Mouse (Mus musculus): ENCODE measurements at regions not wholly inside any gene's neighbourhood (a gene's known extent, or its start where the extent isn't known, plus 50 kb on each side); places are given as distances from the start of the nearest gene placed in this dataset.
"Not testable (repeated sequence)": the region's sequence is repeated elsewhere in the genome, so short reads cannot be mapped to it uniquely, and the experiment has no call there.

DNA sequence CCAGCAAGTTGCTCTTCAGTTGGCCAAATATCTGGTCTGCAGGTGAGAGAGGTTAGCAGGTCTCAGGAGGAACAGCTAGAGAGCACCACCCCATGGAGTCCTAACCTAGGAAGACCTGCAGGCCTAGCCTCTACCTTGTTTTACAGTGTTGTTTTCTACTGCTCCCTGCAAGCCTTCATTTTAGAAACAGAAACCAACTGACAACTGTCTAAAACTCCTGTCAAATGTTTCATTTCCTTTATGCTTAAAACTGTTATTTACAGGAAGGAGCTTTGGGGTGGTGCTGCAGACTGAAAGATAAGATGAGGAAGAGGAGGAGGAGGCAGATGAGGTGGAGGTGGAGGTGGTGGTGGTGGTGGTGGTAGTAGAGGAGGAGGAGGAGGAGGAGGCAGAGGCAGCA is 96.6 kb upstream of the Selenop start:
- DNase-seq (ENCODE audit: low spot score, missing footprints) (no peak), ATAC-seq (ENCODE audit: low FRiP score) (no peak)
- Histone ChIP-seq H3K36me3 (ENCODE audit: control insufficient read depth, insufficient read depth, low read length) (no peaks in the 10 kb centered on the region), H3K4me1 (ENCODE audit: control insufficient read depth, insufficient read depth, low read length) (no peaks in the 10 kb centered on the region), H3K4me3 (ENCODE audit: low read depth, low read length) (no peak overlapping the region), H3K27ac (ENCODE audit: low read depth, low read length) (no peak overlapping the region), H3K4me2 (no peak overlapping the region), H3K27me3 (ENCODE audit: control insufficient read depth, insufficient read depth, low read length) (no peaks in the 10 kb centered on the region), H3K9ac (ENCODE audit: low read length) (no peak overlapping the region), H3K9me3 (ENCODE audit: control insufficient read depth, low read length) (peaks cover 7% of the 10 kb centered on the region; the same call in 1 of the 2 replicates)

DNA sequence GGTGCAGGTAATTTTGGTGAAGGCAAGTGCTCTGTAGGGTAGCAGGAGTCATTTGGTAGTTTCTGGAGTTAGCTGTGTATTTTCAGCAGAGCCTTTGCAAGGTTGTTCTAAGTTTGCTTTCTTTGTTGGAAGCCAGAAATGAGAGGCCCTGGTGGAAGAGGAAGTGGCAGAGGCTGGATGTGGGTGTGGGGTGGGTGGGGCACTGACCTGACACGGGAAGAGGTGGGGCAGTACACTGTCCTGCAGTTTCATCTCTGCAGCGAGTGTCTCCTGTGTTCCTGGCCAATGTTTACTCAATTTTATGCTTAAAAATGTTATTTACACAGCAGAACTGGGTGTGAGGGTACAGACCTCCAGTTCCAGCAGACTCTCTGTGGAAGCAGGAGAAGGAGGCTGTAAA is 94.3 kb upstream of the Selenop start:
- no peak overlapping the region for H3K27ac ChIP-seq (ENCODE audit: low read depth, low read length)
- ATAC-seq (ENCODE audit: low FRiP score) (no peak), DNase-seq (ENCODE audit: low spot score, missing footprints) (no peak)
- H3K4me1 ChIP-seq (ENCODE audit: control insufficient read depth, insufficient read depth, low read length): no peaks in the 10 kb centered on the region
- 77% methylated on average over 2 of the region's 2 CpGs for WGBS
- H3K9me3 ChIP-seq (ENCODE audit: control insufficient read depth, low read length): peaks cover 7% of the 10 kb centered on the region; the same call in 1 of the 2 replicates
- no peak overlapping the region for H3K9ac ChIP-seq (ENCODE audit: low read length)
- no peak overlapping the region for H3K4me3 ChIP-seq (ENCODE audit: low read depth, low read length)
- no peaks in the 10 kb centered on the region for H3K36me3 ChIP-seq (ENCODE audit: control insufficient read depth, insufficient read depth, low read length)
- H3K4me2 ChIP-seq: no peak overlapping the region
- H3K27me3 ChIP-seq (ENCODE audit: control insufficient read depth, insufficient read depth, low read length): no peaks in the 10 kb centered on the region

DNA sequence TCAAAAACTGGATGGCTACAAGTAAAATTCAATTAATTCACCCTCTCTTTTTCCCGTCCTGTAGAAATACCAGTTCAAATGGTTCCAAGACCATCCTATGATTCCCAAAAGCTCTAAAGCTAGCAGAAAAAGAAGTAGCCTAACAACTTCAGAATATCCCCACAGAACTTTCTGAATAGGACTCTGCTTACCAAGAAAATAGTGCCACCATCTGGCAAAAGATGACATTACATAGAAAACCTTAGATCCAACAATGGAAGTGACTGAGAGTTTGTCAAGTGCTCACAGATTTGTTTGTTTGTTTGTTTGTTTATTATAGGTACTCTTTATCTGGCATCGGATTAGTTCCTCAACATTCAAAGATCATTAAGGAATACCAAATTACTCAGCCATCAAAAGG is 93.5 kb upstream of the Selenop start:
- Histone ChIP-seq H3K36me3 (ENCODE audit: control insufficient read depth, insufficient read depth, low read length) (no peaks in the 10 kb centered on the region), H3K4me3 (ENCODE audit: low read depth, low read length) (no peak overlapping the region), H3K9me3 (ENCODE audit: control insufficient read depth, low read length) (peaks cover 7% of the 10 kb centered on the region; the same call in 1 of the 2 replicates), H3K27ac (ENCODE audit: low read depth, low read length) (no peak overlapping the region), H3K9ac (ENCODE audit: low read length) (no peak overlapping the region), H3K4me1 (ENCODE audit: control insufficient read depth, insufficient read depth, low read length) (no peaks in the 10 kb centered on the region), H3K27me3 (ENCODE audit: control insufficient read depth, insufficient read depth, low read length) (no peaks in the 10 kb centered on the region), H3K4me2 (no peak overlapping the region)
- WGBS: 45% methylated on average over 2 of the region's 2 CpGs
- ATAC-seq (ENCODE audit: low FRiP score) (no peak), DNase-seq (ENCODE audit: low spot score, missing footprints) (no peak)

DNA sequence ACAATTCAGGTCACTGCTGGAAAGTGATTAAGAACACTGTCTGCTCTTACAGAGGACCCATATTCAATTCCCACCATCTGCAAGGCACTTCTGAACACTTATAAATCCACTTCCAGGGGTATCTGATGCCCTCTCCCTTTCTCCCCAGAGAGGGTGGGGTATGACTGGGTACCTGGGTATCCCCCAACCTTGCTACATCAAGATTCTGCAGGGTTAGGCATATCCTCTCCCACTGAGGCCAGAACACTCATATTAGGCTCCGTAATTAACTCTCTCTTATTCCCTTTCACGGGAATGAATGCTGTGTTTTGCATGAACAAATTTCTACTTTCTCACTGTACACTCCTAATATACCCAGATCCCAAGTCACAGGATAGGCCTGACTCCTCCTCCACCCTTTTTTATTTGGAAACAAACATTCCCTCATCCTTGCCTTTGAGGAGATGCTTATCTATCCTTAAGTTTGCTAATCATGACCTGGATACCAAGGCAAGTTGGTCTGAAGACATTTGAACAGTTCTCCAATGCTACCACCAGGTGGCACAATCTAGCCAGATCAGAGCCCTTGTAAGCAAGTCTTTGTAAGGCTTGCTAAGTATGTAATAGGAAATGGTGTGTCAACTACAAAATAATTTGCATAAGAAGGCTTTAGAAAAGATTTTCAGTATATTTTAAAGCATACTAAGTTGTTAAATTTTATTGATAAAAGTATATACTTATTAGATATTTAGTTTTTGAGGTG is 66.3 kb upstream of the Selenop start:
- no peak overlapping the region for H3K27ac ChIP-seq (ENCODE audit: low read depth, low read length)
- H3K4me2 ChIP-seq: no peak overlapping the region
- no peaks in the 10 kb centered on the region for H3K36me3 ChIP-seq (ENCODE audit: control insufficient read depth, insufficient read depth, low read length)
- H3K4me3 ChIP-seq (ENCODE audit: low read depth, low read length): no peak overlapping the region
- peak; percentile 91 for DNase-seq (ENCODE audit: low spot score, missing footprints)
- no peak overlapping the region for H3K9ac ChIP-seq (ENCODE audit: low read length)
- peak; percentile 64; the same call in 1 of the 2 replicates for ATAC-seq (ENCODE audit: low FRiP score)
- H3K27me3 ChIP-seq (ENCODE audit: control insufficient read depth, insufficient read depth, low read length): no peaks in the 10 kb centered on the region
- H3K4me1 ChIP-seq (ENCODE audit: control insufficient read depth, insufficient read depth, low read length): no peaks in the 10 kb centered on the region
- WGBS: 100% methylated on average over 2 of the region's 2 CpGs
- no peaks in the 10 kb centered on the region for H3K9me3 ChIP-seq (ENCODE audit: control insufficient read depth, low read length)

DNA sequence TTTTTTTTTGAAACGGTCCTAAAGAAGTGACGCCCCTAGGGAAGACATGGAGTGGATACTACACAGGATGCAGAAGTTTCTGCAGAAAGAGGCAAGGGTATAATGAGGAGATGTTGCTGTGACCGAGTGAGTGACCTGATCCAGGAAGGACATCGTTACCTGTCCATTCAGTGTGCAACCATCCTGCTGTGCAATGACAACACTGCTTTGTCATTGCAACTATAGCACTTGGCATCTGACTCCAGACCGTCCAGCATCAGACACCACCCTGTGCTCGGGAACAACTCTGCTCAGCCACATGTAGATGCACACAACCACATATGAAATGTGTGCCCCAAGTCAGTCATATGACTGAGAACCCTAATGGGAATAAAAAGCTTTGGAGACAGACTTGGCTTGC is 62.8 kb upstream of the Selenop start:
- Histone ChIP-seq H3K27ac (ENCODE audit: low read depth, low read length) (no peak overlapping the region), H3K36me3 (ENCODE audit: control insufficient read depth, insufficient read depth, low read length) (no peaks in the 10 kb centered on the region), H3K4me2 (no peak overlapping the region), H3K27me3 (ENCODE audit: control insufficient read depth, insufficient read depth, low read length) (no peaks in the 10 kb centered on the region), H3K4me3 (ENCODE audit: low read depth, low read length) (no peak overlapping the region), H3K4me1 (ENCODE audit: control insufficient read depth, insufficient read depth, low read length) (no peaks in the 10 kb centered on the region), H3K9ac (ENCODE audit: low read length) (no peak overlapping the region), H3K9me3 (ENCODE audit: control insufficient read depth, low read length) (no peaks in the 10 kb centered on the region)
- WGBS: 85% methylated on average over 6 of the region's 6 CpGs
- no peak for DNase-seq (ENCODE audit: low spot score, missing footprints)
- no peak for ATAC-seq (ENCODE audit: low FRiP score)

DNA sequence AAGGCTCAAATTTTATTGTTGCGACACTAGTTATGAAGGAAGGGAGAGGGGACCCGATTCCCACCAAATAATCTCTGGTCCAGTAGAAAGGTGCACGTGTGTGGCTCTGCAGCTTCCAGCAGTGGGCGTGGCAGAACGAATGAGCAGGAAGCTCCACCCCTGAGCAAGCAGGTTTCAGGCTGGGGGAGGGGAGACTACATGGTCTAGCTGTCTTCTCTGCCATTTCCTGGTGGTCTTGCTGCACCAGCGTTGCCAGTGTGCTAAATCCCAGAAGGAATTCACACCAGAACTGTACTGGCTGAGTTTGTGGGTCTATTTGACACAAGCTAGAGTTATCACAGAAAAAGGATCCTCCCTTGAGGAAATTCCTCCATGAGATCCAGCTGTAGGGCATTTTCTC is 62.3 kb upstream of the Selenop start:
- not testable (repeated sequence) for H3K27me3 ChIP-seq (ENCODE audit: control insufficient read depth, insufficient read depth, low read length); ATAC-seq (ENCODE audit: low FRiP score); DNase-seq (ENCODE audit: low spot score, missing footprints); H3K9ac ChIP-seq (ENCODE audit: low read length); H3K36me3 ChIP-seq (ENCODE audit: control insufficient read depth, insufficient read depth, low read length); H3K4me3 ChIP-seq (ENCODE audit: low read depth, low read length); H3K9me3 ChIP-seq (ENCODE audit: control insufficient read depth, low read length); H3K27ac ChIP-seq (ENCODE audit: low read depth, low read length); H3K4me2 ChIP-seq; H3K4me1 ChIP-seq (ENCODE audit: control insufficient read depth, insufficient read depth, low read length)
- 75% methylated on average over 6 of the region's 6 CpGs for WGBS

DNA sequence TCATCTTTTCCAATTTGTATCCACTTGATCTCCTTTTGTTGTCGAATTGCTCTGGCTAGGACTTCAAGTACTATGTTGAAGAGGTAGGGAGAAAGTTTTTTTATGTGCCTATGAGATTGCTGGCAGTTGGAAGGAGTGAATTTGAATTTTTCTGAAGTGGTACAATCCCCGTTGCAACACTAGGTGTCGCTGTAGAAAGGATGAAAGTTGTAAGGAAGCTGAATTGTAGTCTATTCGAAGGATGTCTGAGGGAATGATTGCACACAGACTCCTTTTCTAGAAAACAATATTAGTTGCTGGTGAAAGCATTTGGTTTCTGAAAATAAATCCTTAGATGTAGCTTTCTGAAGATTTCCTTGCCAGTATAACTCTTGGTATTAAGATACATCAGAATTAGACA is 54.6 kb upstream of the Selenop start:
- Histone ChIP-seq H3K4me2 (no peak overlapping the region), H3K27ac (ENCODE audit: low read depth, low read length) (no peak overlapping the region), H3K9me3 (ENCODE audit: control insufficient read depth, low read length) (no peaks in the 10 kb centered on the region), H3K9ac (ENCODE audit: low read length) (no peak overlapping the region), H3K27me3 (ENCODE audit: control insufficient read depth, insufficient read depth, low read length) (no peaks in the 10 kb centered on the region), H3K4me3 (ENCODE audit: low read depth, low read length) (no peak overlapping the region), H3K36me3 (ENCODE audit: control insufficient read depth, insufficient read depth, low read length) (no peaks in the 10 kb centered on the region), H3K4me1 (ENCODE audit: control insufficient read depth, insufficient read depth, low read length) (no peaks in the 10 kb centered on the region)
- peak; percentile 93 for DNase-seq (ENCODE audit: low spot score, missing footprints)
- 0 out of 2 replicates have a peak, but pooled peaks have one; percentile 27 for ATAC-seq (ENCODE audit: low FRiP score)
- 9% methylated on average over 4 of the region's 4 CpGs for WGBS

DNA sequence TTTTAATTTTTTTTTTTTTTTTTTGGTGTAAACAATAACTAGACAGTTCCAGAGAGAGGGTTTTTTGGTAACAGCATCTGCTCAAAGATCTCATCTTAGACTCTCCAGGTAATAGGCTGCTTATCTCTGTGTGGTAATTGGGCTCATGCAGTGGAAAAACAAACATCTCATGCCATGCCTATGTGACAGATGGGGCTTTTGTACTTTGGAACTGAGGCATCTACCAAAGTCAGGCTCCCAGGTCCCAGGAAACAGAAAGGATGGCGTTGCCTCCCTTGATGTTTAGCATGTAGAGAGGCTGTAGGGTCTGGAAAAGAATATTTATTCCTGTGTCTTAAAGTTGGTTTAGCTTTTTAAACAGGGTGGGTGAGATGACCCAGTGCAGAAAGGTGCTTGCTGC is 53.1 kb upstream of the Selenop start:
- Histone ChIP-seq H3K27ac (ENCODE audit: low read depth, low read length) (no peak overlapping the region), H3K9me3 (ENCODE audit: control insufficient read depth, low read length) (no peaks in the 10 kb centered on the region), H3K36me3 (ENCODE audit: control insufficient read depth, insufficient read depth, low read length) (no peaks in the 10 kb centered on the region), H3K4me2 (no peak overlapping the region), H3K27me3 (ENCODE audit: control insufficient read depth, insufficient read depth, low read length) (no peaks in the 10 kb centered on the region), H3K9ac (ENCODE audit: low read length) (no peak overlapping the region), H3K4me3 (ENCODE audit: low read depth, low read length) (no peak overlapping the region), H3K4me1 (ENCODE audit: control insufficient read depth, insufficient read depth, low read length) (no peaks in the 10 kb centered on the region)
- 50% methylated on average over 1 of the region's 1 CpGs for WGBS
- ATAC-seq (ENCODE audit: low FRiP score) (no peak), DNase-seq (ENCODE audit: low spot score, missing footprints) (no peak)
